Mouse (Mus musculus): ENCODE measurements at regions not wholly inside any gene's neighbourhood (a gene's known extent, or its start where the extent isn't known, plus 50 kb on each side); places are given as distances from the start of the nearest gene placed in this dataset.
A peak's percentile ranks its signal among the peaks of the same experiment; 100 is the strongest.

DNA sequence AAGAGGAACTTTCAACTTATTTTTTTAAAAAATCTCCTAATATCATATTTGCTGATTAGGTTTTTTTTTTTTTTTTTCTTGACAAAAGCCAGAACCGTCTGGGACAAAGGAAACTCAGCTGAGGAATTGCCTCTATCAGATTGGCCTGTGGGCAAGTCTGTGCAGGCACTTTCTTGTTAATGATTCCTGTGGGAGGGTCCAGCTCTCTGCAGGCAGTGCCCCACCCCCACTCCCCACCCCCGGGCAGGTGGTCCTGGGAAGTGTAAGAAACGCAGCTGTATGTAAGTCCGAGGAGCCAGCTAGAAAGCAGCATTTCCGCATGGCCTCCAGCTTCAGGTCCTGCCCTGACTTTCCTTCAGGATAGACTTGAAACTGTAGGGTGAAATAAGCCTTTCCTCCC is 377.7 kb downstream of the Sox2 start:
- DNase-seq (peak; percentile 2), ATAC-seq (ENCODE audit: insufficient read depth) (no peak)
- TF ChIP-seq CTCF (IDR thresholded peaks at IDR 0.05; ENCODE audit: low read depth), result no peak
- H3K4me1 ChIP-seq (ENCODE audit: insufficient read depth), result no peaks in the 10 kb centered on the region
- no peak overlapping the region for H3K9ac ChIP-seq
- no peak overlapping the region for H3K4me3 ChIP-seq (ENCODE audit: low read depth, low read length)
- no peaks in the 10 kb centered on the region for H3K27me3 ChIP-seq (ENCODE audit: insufficient read depth, low read length)
- no peak overlapping the region for H3K27ac ChIP-seq (ENCODE audit: low read depth)
- H3K9me3 ChIP-seq (ENCODE audit: low read depth, low read length), result no peaks in the 10 kb centered on the region
- WGBS, result 10% methylated on average over 5 of the region's 5 CpGs
- H3K4me2 ChIP-seq, result no peak overlapping the region
- H3K36me3 ChIP-seq (ENCODE audit: insufficient read depth), result no peaks in the 10 kb centered on the region

DNA sequence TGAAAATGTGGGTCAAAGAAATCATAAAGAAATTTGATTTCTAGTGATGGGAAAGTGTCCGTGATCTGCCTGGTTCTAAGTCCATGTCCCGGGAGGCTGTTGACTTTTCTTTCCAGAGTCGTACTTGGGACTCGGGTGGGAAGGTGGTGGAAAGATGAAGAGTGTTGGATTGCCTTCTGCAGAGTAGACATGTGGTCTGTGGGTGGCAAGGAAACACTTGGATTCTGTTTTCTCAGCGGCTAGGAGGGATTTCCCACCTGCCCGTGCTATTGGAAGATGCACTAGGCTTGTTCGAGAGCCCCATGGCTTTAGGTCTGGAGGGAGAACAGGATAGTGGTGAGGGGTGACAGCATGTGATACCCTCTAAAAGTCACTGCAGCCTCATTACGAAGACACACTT is 379.7 kb downstream of the Sox2 start:
- Histone ChIP-seq H3K27ac (ENCODE audit: low read depth) (no peak overlapping the region), H3K36me3 (ENCODE audit: insufficient read depth) (no peaks in the 10 kb centered on the region), H3K9ac (no peak overlapping the region), H3K9me3 (ENCODE audit: low read depth, low read length) (no peaks in the 10 kb centered on the region), H3K27me3 (ENCODE audit: insufficient read depth, low read length) (no peaks in the 10 kb centered on the region), H3K4me2 (no peak overlapping the region), H3K4me3 (ENCODE audit: low read depth, low read length) (no peak overlapping the region), H3K4me1 (ENCODE audit: insufficient read depth) (no peaks in the 10 kb centered on the region)
- no peak for TF ChIP-seq CTCF (IDR thresholded peaks at IDR 0.05; ENCODE audit: low read depth)
- no peak for ATAC-seq (ENCODE audit: insufficient read depth)
- WGBS, result 83% methylated on average over 8 of the region's 8 CpGs
- no peak for DNase-seq

GRCm38 (mm10) chr3:35033587-35033986 is 383.4 kb downstream of the Sox2 start:
- Histone ChIP-seq H3K9ac (no peak overlapping the region), H3K36me3 (ENCODE audit: insufficient read depth) (no peaks in the 10 kb centered on the region), H3K27me3 (ENCODE audit: insufficient read depth, low read length) (no peaks in the 10 kb centered on the region), H3K27ac (ENCODE audit: low read depth) (no peak overlapping the region), H3K4me1 (ENCODE audit: insufficient read depth) (no peaks in the 10 kb centered on the region), H3K4me3 (ENCODE audit: low read depth, low read length) (no peak overlapping the region), H3K9me3 (ENCODE audit: low read depth, low read length) (no peaks in the 10 kb centered on the region), H3K4me2 (no peak overlapping the region)
- ATAC-seq (ENCODE audit: insufficient read depth) (no peak), DNase-seq (no peak)
- TF ChIP-seq CTCF (IDR thresholded peaks at IDR 0.05; ENCODE audit: low read depth), result no peak
- WGBS, result 77% methylated on average over 8 of the region's 8 CpGs

GRCm38 (mm10) chr3:35035234-35035633 is 385.0 kb downstream of the Sox2 start:
- no peaks in the 10 kb centered on the region for H3K9me3 ChIP-seq (ENCODE audit: low read depth, low read length)
- no peaks in the 10 kb centered on the region for H3K4me1 ChIP-seq (ENCODE audit: insufficient read depth)
- H3K27me3 ChIP-seq (ENCODE audit: insufficient read depth, low read length), result no peaks in the 10 kb centered on the region
- no peaks in the 10 kb centered on the region for H3K36me3 ChIP-seq (ENCODE audit: insufficient read depth)
- H3K4me3 ChIP-seq (ENCODE audit: low read depth, low read length), result no peak overlapping the region
- DNase-seq, result peak; percentile 2
- H3K9ac ChIP-seq, result no peak overlapping the region
- ATAC-seq (ENCODE audit: insufficient read depth), result no peak
- no peak overlapping the region for H3K4me2 ChIP-seq
- no peak overlapping the region for H3K27ac ChIP-seq (ENCODE audit: low read depth)
- TF ChIP-seq CTCF (IDR thresholded peaks at IDR 0.05; ENCODE audit: low read depth), result no peak
- 83% methylated on average over 7 of the region's 7 CpGs for WGBS

- H3K36me3 ChIP-seq (ENCODE audit: insufficient read depth), result no peaks in the 10 kb centered on the region
- no peak overlapping the region for H3K4me3 ChIP-seq (ENCODE audit: low read depth, low read length)
- no peak for DNase-seq
- no peak for ATAC-seq (ENCODE audit: insufficient read depth)
- WGBS, result 51% methylated on average over 2 of the region's 2 CpGs
- no peaks in the 10 kb centered on the region for H3K27me3 ChIP-seq (ENCODE audit: insufficient read depth, low read length)
- no peak for TF ChIP-seq CTCF (IDR thresholded peaks at IDR 0.05; ENCODE audit: low read depth)
- no peaks in the 10 kb centered on the region for H3K9me3 ChIP-seq (ENCODE audit: low read depth, low read length)
- no peaks in the 10 kb centered on the region for H3K4me1 ChIP-seq (ENCODE audit: insufficient read depth)
- H3K9ac ChIP-seq, result no peak overlapping the region
- no peak overlapping the region for H3K4me2 ChIP-seq
- no peak overlapping the region for H3K27ac ChIP-seq (ENCODE audit: low read depth)
These were observed 393.5 kb downstream of the Sox2 start for GRCm38 (mm10) chr3:35043705-35044104.

- Histone ChIP-seq H3K27ac (ENCODE audit: low read depth) (no peak overlapping the region), H3K9me3 (ENCODE audit: low read depth, low read length) (no peaks in the 10 kb centered on the region), H3K36me3 (ENCODE audit: insufficient read depth) (no peaks in the 10 kb centered on the region), H3K27me3 (ENCODE audit: insufficient read depth, low read length) (no peaks in the 10 kb centered on the region), H3K9ac (no peak overlapping the region), H3K4me1 (ENCODE audit: insufficient read depth) (no peaks in the 10 kb centered on the region), H3K4me3 (ENCODE audit: low read depth, low read length) (no peak overlapping the region), H3K4me2 (no peak overlapping the region)
- TF ChIP-seq CTCF (IDR thresholded peaks at IDR 0.05; ENCODE audit: low read depth), result no peak
- DNase-seq (no peak), ATAC-seq (ENCODE audit: insufficient read depth) (no peak)
- WGBS, result 57% methylated on average over 4 of the region's 4 CpGs
These were observed 409.2 kb downstream of the Sox2 start for GRCm38 (mm10) chr3:35059438-35059837.

- Histone ChIP-seq H3K4me3 (ENCODE audit: low read depth, low read length) (no peak overlapping the region), H3K27ac (ENCODE audit: low read depth) (no peak overlapping the region), H3K27me3 (ENCODE audit: insufficient read depth, low read length) (no peaks in the 10 kb centered on the region), H3K4me2 (peak overlapping the region; percentile 18; the same call in 1 of the 2 replicates), H3K36me3 (ENCODE audit: insufficient read depth) (no peaks in the 10 kb centered on the region), H3K9me3 (ENCODE audit: low read depth, low read length) (no peaks in the 10 kb centered on the region), H3K4me1 (ENCODE audit: insufficient read depth) (no peaks in the 10 kb centered on the region), H3K9ac (no peak overlapping the region)
- ATAC-seq (ENCODE audit: insufficient read depth), result no peak
- WGBS, result 18% methylated on average over 10 of the region's 10 CpGs
- DNase-seq, result peak; percentile 4
- no peak for TF ChIP-seq CTCF (IDR thresholded peaks at IDR 0.05; ENCODE audit: low read depth)
These were observed 409.8 kb downstream of the Sox2 start for GRCm38 (mm10) chr3:35060042-35060441.

GRCm38 (mm10) chr3:35066824-35067223 is 416.6 kb downstream of the Sox2 start:
- H3K4me2 ChIP-seq, result no peak overlapping the region
- TF ChIP-seq CTCF (IDR thresholded peaks at IDR 0.05; ENCODE audit: low read depth), result no peak
- ATAC-seq (ENCODE audit: insufficient read depth) (peak; percentile 54; the same call in 1 of the 2 replicates), DNase-seq (peak; percentile 25)
- H3K4me1 ChIP-seq (ENCODE audit: insufficient read depth), result no peaks in the 10 kb centered on the region
- H3K27ac ChIP-seq (ENCODE audit: low read depth), result no peak overlapping the region
- H3K27me3 ChIP-seq (ENCODE audit: insufficient read depth, low read length), result no peaks in the 10 kb centered on the region
- no peaks in the 10 kb centered on the region for H3K36me3 ChIP-seq (ENCODE audit: insufficient read depth)
- H3K4me3 ChIP-seq (ENCODE audit: low read depth, low read length), result no peak overlapping the region
- no peak overlapping the region for H3K9ac ChIP-seq
- no peaks in the 10 kb centered on the region for H3K9me3 ChIP-seq (ENCODE audit: low read depth, low read length)
- 39% methylated on average over 9 of the region's 9 CpGs for WGBS

All from lung, embryonic 14.5 days (tissue).